Mouse (Mus musculus) adrenal gland, postnatal 36 days (tissue): ENCODE measurements around the gene Gm49405. TPM values are rescaled to one million over a fixed set of nuclear protein-coding genes. Genes with fewer than 3 reads are reported as not detected.
A peak's percentile ranks its signal among the peaks of the same experiment; 100 is the strongest.

ENCODE experiments used
- DNase-seq, 2 experiments: peaks; one replicate each; pipeline ENCODE4 v3.0.0; 2021; ENCODE audit warnings: mixed read lengths in 1 of 2
- total RNA-seq, 2 experiments: library from RNA; stranded (reverse); gene quantifications; 2 replicates each; pipeline ENCODE4 v1.2.3; 2021

Gene Gm49405
- total RNA-seq, 2 experiments from 2014 or later, result 0.72 to 0.96 TPM

GRCm38 (mm10) chr19:4051741-4052515, 51.5 kb downstream of the Gm49405 start:
- peak; percentile 71 to 77 for DNase-seq

GRCm38 (mm10) chr19:4052516-4053030, 52.1 kb downstream of the Gm49405 start:
- DNase-seq, result no peak

- no peak for DNase-seq
Observed at GRCm38 (mm10) chr19:4054613-4055012, 54.2 kb downstream of the Gm49405 start.

Other genes starting within 250 kb of the Gm49405 start
- 10 to 100 TPM; 50.7 to 52.5 TPM for gene Kmt5b, start 233.2 kb upstream of the Gm49405 start, total RNA-seq
- gene Chka, start 148.9 kb upstream of the Gm49405 start, total RNA-seq, result 100 to 1,000 TPM; 112 to 133 TPM
- gene Tcirg1, start 93.5 kb upstream of the Gm49405 start, total RNA-seq, result 10 to 100 TPM; 57.7 to 65.9 TPM
- gene Ndufs8, start 87.9 kb upstream of the Gm49405 start, total RNA-seq, result 100 to 1,000 TPM; 331 to 356 TPM
- 100 to 1,000 TPM in 1 of 2 experiments, 10 to 100 TPM in 1; 30.1 to 194 TPM for gene Aldh3b1, start 70.8 kb upstream of the Gm49405 start, total RNA-seq
- gene Unc93b1, start 65.4 kb upstream of the Gm49405 start, total RNA-seq, result 10 to 100 TPM; 49.1 to 62.5 TPM
- gene Aldh3b3, start 42.0 kb upstream of the Gm49405 start, total RNA-seq, result 1 to 10 TPM in 1 of 2 experiments, under 1 TPM in 1; 0.20 to 1.1 TPM
- gene Aldh3b2, start 28.3 kb upstream of the Gm49405 start, total RNA-seq, result 10 to 100 TPM in 1 of 2 experiments, 1 to 10 TPM in 1; 4.6 to 13.8 TPM
- gene Acy3, start 14.1 kb upstream of the Gm49405 start, total RNA-seq, result 10 to 100 TPM; 18.2 to 20.1 TPM
- not detected for gene Tbx10, start 7.9 kb upstream of the Gm49405 start, total RNA-seq
- 10 to 100 TPM; 20.4 to 30.8 TPM for gene Nudt8, start within 50 bp of the Gm49405 start, total RNA-seq
- 1 to 10 TPM; 1.1 to 1.9 TPM for gene Doc2g, start 2.7 kb downstream of the Gm49405 start, total RNA-seq
- 100 to 1,000 TPM; 355 to 381 TPM for gene Ndufv1, start 12.2 kb downstream of the Gm49405 start, total RNA-seq
- 100 to 1,000 TPM; 354 to 397 TPM for gene Gstp1, start 37.4 kb downstream of the Gm49405 start, total RNA-seq
- gene Gstp2, start 45.4 kb downstream of the Gm49405 start, total RNA-seq, result 10 to 100 TPM; 56.1 to 59.7 TPM
- under 1 TPM; 0.63 to 0.99 TPM for gene Gstp3, start 58.9 kb downstream of the Gm49405 start, total RNA-seq
- not detected for gene Cabp2, start 81.0 kb downstream of the Gm49405 start, total RNA-seq
- gene Cdk2ap2, start 96.6 kb downstream of the Gm49405 start, total RNA-seq, result 100 to 1,000 TPM; 109 to 132 TPM
- 100 to 1,000 TPM in 1 of 2 experiments, 10 to 100 TPM in 1; 59.7 to 158 TPM for gene Pitpnm1, start 99.4 kb downstream of the Gm49405 start, total RNA-seq
- 100 to 1,000 TPM; 104 to 124 TPM for gene Aip, start 125.2 kb downstream of the Gm49405 start, total RNA-seq
- under 1 TPM in 1 of 2 experiments, not detected in 1; 0.10 TPM for gene Gpr152, start 139.2 kb downstream of the Gm49405 start, total RNA-seq
- gene Cabp4, start 143.4 kb downstream of the Gm49405 start, total RNA-seq, result under 1 TPM; 0.30 to 0.40 TPM
- 100 to 1,000 TPM; 171 to 195 TPM for gene Coro1b, start 148.0 kb downstream of the Gm49405 start, total RNA-seq
- gene Ptprcap, start 153.0 kb downstream of the Gm49405 start, total RNA-seq, result 1 to 10 TPM; 1.4 to 3.1 TPM
- 10 to 100 TPM; 27.6 to 37.5 TPM for gene Rps6kb2, start 162.7 kb downstream of the Gm49405 start, total RNA-seq
- 1 to 10 TPM; 2.0 to 2.8 TPM for gene Carns1, start 174.9 kb downstream of the Gm49405 start, total RNA-seq
- 1 to 10 TPM in 1 of 2 experiments, under 1 TPM in 1; 0.70 to 1.0 TPM for gene Tbc1d10c, start 190.7 kb downstream of the Gm49405 start, total RNA-seq
- gene Ppp1ca, start 191.4 kb downstream of the Gm49405 start, total RNA-seq, result 100 to 1,000 TPM; 403 to 410 TPM
- gene Rad9a, start 201.0 kb downstream of the Gm49405 start, total RNA-seq, result 1 to 10 TPM; 7.6 TPM
- gene Clcf1, start 213.6 kb downstream of the Gm49405 start, total RNA-seq, result 10 to 100 TPM in 1 of 2 experiments, 1 to 10 TPM in 1; 6.3 to 17.4 TPM
- not detected for gene AC109138.7, start 213.7 kb downstream of the Gm49405 start, total RNA-seq
- 10 to 100 TPM; 50.2 to 54.4 TPM for gene Pold4, start 231.3 kb downstream of the Gm49405 start, total RNA-seq